Mouse (Mus musculus) heart, embryonic 14.5 days (tissue): ENCODE results near the gene Xpa. TPM values are rescaled to one million over a fixed set of nuclear protein-coding genes. Genes with fewer than 3 reads are reported as not detected.

Source experiments
- ATAC-seq: fragments of 200-750 bp; cut with Nextera tagmentation; 2 replicates; pipeline ENCODE4 v1.8.0; 2017; ENCODE audit warnings: low read depth, moderate TSS enrichment; ENCODE audit not compliant: insufficient number of reproducible peaks, insufficient read depth, low FRiP score
- H3K27ac ChIP-seq, 2 experiments: fragments of 200-500 bp in 1 of 2; fragments of 300-500 bp in 1 of 2; sonication (generic) in 1 of 2; replicated peaks in 1 of 2; 2 replicates each; pipeline ENCODE4 v1.5.1; 2012 to 2014; ENCODE audit warnings: low read depth in 2 of 2, low read length in 2 of 2, control low read depth in 1 of 2, mild to moderate bottlenecking in 1 of 2, mixed read lengths in 1 of 2; ENCODE audit not compliant: control insufficient read depth in 1 of 2, insufficient read depth in 1 of 2
- H3K27me3 ChIP-seq: fragments of 300-500 bp; sonication (generic); 2 replicates; pipeline ENCODE4 v1.6.1; 2014; ENCODE audit warnings: mild to moderate bottlenecking, low read length, control low read depth; ENCODE audit not compliant: control insufficient read depth, insufficient read depth
- H3K36me3 ChIP-seq: fragments of 300-500 bp; sonication (generic); 2 replicates; pipeline ENCODE4 v1.6.1; 2014; ENCODE audit warnings: mild to moderate bottlenecking, control low read depth, low read length, mixed read lengths; ENCODE audit not compliant: control insufficient read depth, insufficient read depth
- H3K4me1 ChIP-seq, 2 experiments: fragments of 200-500 bp in 1 of 2; fragments of 300-500 bp in 1 of 2; sonication (generic) in 1 of 2; 2 replicates each; pipeline ENCODE4 v1.6.1; 2012 to 2014; ENCODE audit warnings: low read length in 2 of 2, control low read depth in 1 of 2, mixed read lengths in 1 of 2; ENCODE audit not compliant: control insufficient read depth in 2 of 2, insufficient read depth in 2 of 2
- H3K4me2 ChIP-seq: fragments of 300-500 bp; sonication (generic); 2 replicates; pipeline ENCODE4 v1.6.1; 2014; ENCODE audit warnings: mild to moderate bottlenecking, low read length
- H3K4me3 ChIP-seq, 2 experiments: fragments of 200-500 bp in 1 of 2; fragments of 300-500 bp in 1 of 2; sonication (generic) in 1 of 2; 2 replicates each; pipeline ENCODE4 v1.5.1; 2012 to 2014; ENCODE audit warnings: low read length in 2 of 2, mild to moderate bottlenecking in 2 of 2, control low read depth in 1 of 2, low read depth in 1 of 2, moderate library complexity in 1 of 2; ENCODE audit not compliant: control insufficient read depth in 1 of 2, insufficient read depth in 1 of 2
- H3K9ac ChIP-seq: fragments of 300-500 bp; sonication (generic); 2 replicates; pipeline ENCODE4 v1.6.1; 2014; ENCODE audit warnings: mild to moderate bottlenecking, low read length
- H3K9me3 ChIP-seq: fragments of 300-500 bp; sonication (generic); 2 replicates; pipeline ENCODE4 v1.6.1; 2016; ENCODE audit warnings: low read length, control low read depth; ENCODE audit not compliant: control insufficient read depth
- WGBS: fragments of 180-500 bp; shearing (Covaris S2); extraction: QIAGEN DNeasy Blood & Tissue Kit; methylation state at CpG from one replicate; pipeline ENCODE4 v1.1.7; 2014; 5-methylcytosine and 5-hydroxymethylcytosine counted together
- polyA plus RNA-seq: library from polyadenylated mRNA; unstranded; fragments of >200 nt; fragmentation: Nextera tagmentation; extraction: Ambion mirVana; gene quantifications from 2 replicates; pipeline ENCODE4 v1.2.1, GENCODE M21; 2014

Xpa gene
- polyA plus RNA-seq, 1 experiment from 2014 or later = 17.7 TPM

- Histone ChIP-seq H3K27me3 (no peaks in the 10 kb centered on the region), H3K36me3 (peaks cover 94% of the 10 kb centered on the region), H3K9ac (no peak overlapping the region), H3K4me2 (no peak overlapping the region), H3K27ac (no peak overlapping the region), H3K9me3 (no peaks in the 10 kb centered on the region), H3K4me3 (no peak overlapping the region), H3K4me1 (no peaks in the 10 kb centered on the region)
- WGBS = 95% methylated on average over 6 of the region's 6 CpGs
- ATAC-seq = no peak
These were observed 72.8 kb downstream of the Xpa start for GRCm38 (mm10) chr4:46123358-46123757.

- H3K4me2 ChIP-seq = no peak overlapping the region
- H3K4me1 ChIP-seq = peaks cover 5 to 6% of the 10 kb centered on the region in 2 experiments; a peak in 3 of 4 replicates
- no peaks in the 10 kb centered on the region for H3K27me3 ChIP-seq
- no peaks in the 10 kb centered on the region for H3K9me3 ChIP-seq
- no peak overlapping the region for H3K27ac ChIP-seq
- H3K9ac ChIP-seq = no peak overlapping the region
- peaks cover 99% of the 10 kb centered on the region for H3K36me3 ChIP-seq
- WGBS = 80% methylated on average over 3 of the region's 3 CpGs
- no peak overlapping the region for H3K4me3 ChIP-seq
- ATAC-seq = no peak
These were observed 75.3 kb downstream of the Xpa start for GRCm38 (mm10) chr4:46120767-46121166.

GRCm38 (mm10) chr4:46119514-46120094, 76.5 kb downstream of the Xpa start:
- H3K4me2 ChIP-seq = no peak overlapping the region
- no peaks in the 10 kb centered on the region for H3K9me3 ChIP-seq
- H3K4me3 ChIP-seq = no peak overlapping the region
- no peak overlapping the region for H3K27ac ChIP-seq
- H3K4me1 ChIP-seq = peaks cover 5 to 6% of the 10 kb centered on the region in 2 experiments; a peak in 3 of 4 replicates
- peaks cover 99% of the 10 kb centered on the region for H3K36me3 ChIP-seq
- ATAC-seq = no peak
- H3K9ac ChIP-seq = no peak overlapping the region
- no peaks in the 10 kb centered on the region for H3K27me3 ChIP-seq
- 87% methylated on average over 14 of the region's 14 CpGs for WGBS

GRCm38 (mm10) chr4:46117536-46117935, 78.6 kb downstream of the Xpa start:
- peaks cover 99% of the 10 kb centered on the region for H3K36me3 ChIP-seq

GRCm38 (mm10) chr4:46116544-46117175, 79.5 kb downstream of the Xpa start:
- peak overlapping the region; percentile 51 to 62 for H3K27ac ChIP-seq

More at GRCm38 (mm10) chr4:46117536-46117935, 78.6 kb downstream of the Xpa start:
- Histone ChIP-seq H3K27ac (no peak overlapping the region; a peak in 1 of 4 replicates), H3K27me3 (no peaks in the 10 kb centered on the region), H3K9ac (no peak overlapping the region), H3K4me3 (no peak overlapping the region), H3K9me3 (no peaks in the 10 kb centered on the region), H3K4me2 (no peak overlapping the region), H3K4me1 (peaks cover 5 to 6% of the 10 kb centered on the region in 2 experiments; a peak in 3 of 4 replicates)
- ATAC-seq = no peak
- WGBS = 89% methylated on average over 4 of the region's 4 CpGs

GRCm38 (mm10) chr4:46115308-46115707, 80.8 kb downstream of the Xpa start:
- ATAC-seq = no peak
- Histone ChIP-seq H3K4me2 (no peak overlapping the region), H3K4me3 (no peak overlapping the region), H3K9ac (no peak overlapping the region), H3K4me1 (peaks cover 5 to 6% of the 10 kb centered on the region in 2 experiments; a peak in 3 of 4 replicates), H3K9me3 (no peaks in the 10 kb centered on the region), H3K36me3 (peaks cover 99% of the 10 kb centered on the region), H3K27me3 (no peaks in the 10 kb centered on the region), H3K27ac (no peak overlapping the region)
- 67% methylated on average over 1 of the region's 1 CpGs for WGBS

More at GRCm38 (mm10) chr4:46116544-46117175, 79.5 kb downstream of the Xpa start:
- H3K9ac ChIP-seq = no peak overlapping the region; the same call in 1 of the 2 replicates
- peaks cover 99% of the 10 kb centered on the region for H3K36me3 ChIP-seq
- ATAC-seq = no peak
- H3K9me3 ChIP-seq = no peaks in the 10 kb centered on the region
- H3K4me1 ChIP-seq = peaks cover 5 to 6% of the 10 kb centered on the region in 2 experiments; a peak in 3 of 4 replicates
- 57% methylated on average over 9 of the region's 10 CpGs for WGBS
- no peaks in the 10 kb centered on the region for H3K27me3 ChIP-seq
- H3K4me3 ChIP-seq = no peak overlapping the region
- no peak overlapping the region for H3K4me2 ChIP-seq

GRCm38 (mm10) chr4:46111361-46111760, 84.8 kb downstream of the Xpa start:
- H3K9ac ChIP-seq = no peak overlapping the region

More at GRCm38 (mm10) chr4:46111361-46111760, 84.8 kb downstream of the Xpa start:
- Histone ChIP-seq H3K27ac (no peak overlapping the region), H3K9me3 (no peaks in the 10 kb centered on the region), H3K4me1 (peaks cover 3 to 6% of the 10 kb centered on the region in 2 experiments; a peak in 3 of 4 replicates), H3K4me3 (no peak overlapping the region), H3K4me2 (no peak overlapping the region), H3K36me3 (peaks cover 99% of the 10 kb centered on the region), H3K27me3 (no peaks in the 10 kb centered on the region)
- WGBS = 52% methylated on average over 3 of the region's 3 CpGs
- ATAC-seq = no peak
